Mouse (Mus musculus) neural tube, embryonic 10.5 days (tissue): ENCODE data around the gene Rab40c.

Experiments
- DNase-seq: peaks from one replicate; pipeline ENCODE4 v3.0.0-alpha.2; 2017; ENCODE audit warnings: low spot score; ENCODE audit errors: extremely low spot score

Gene Rab40c

GRCm38 (mm10) chr17:25903061-25903460 lies 16.5 kb downstream of the Rab40c start:
- no peak for DNase-seq

- no peak for DNase-seq
Observed at GRCm38 (mm10) chr17:25900193-25900592, 19.3 kb downstream of the Rab40c start.

GRCm38 (mm10) chr17:25895891-25896290 lies 23.6 kb downstream of the Rab40c start:
- no peak for DNase-seq

GRCm38 (mm10) chr17:25895415-25895814 lies 24.1 kb downstream of the Rab40c start:
- no peak for DNase-seq

- peak; percentile 63 for DNase-seq
Observed at GRCm38 (mm10) chr17:25893975-25894617, 25.4 kb downstream of the Rab40c start.

GRCm38 (mm10) chr17:25888837-25889236 lies 30.7 kb downstream of the Rab40c start:
- DNase-seq, result no peak

GRCm38 (mm10) chr17:25887467-25887866 lies 32.1 kb downstream of the Rab40c start:
- DNase-seq, result no peak

- no peak for DNase-seq
Observed at GRCm38 (mm10) chr17:25886806-25887205, 32.7 kb downstream of the Rab40c start.

GRCm38 (mm10) chr17:25885636-25886035 lies 33.9 kb downstream of the Rab40c start:
- no peak for DNase-seq

- DNase-seq, result no peak
Observed at GRCm38 (mm10) chr17:25883824-25884223, 35.7 kb downstream of the Rab40c start.

- no peak for DNase-seq
Observed at GRCm38 (mm10) chr17:25883268-25883667, 36.3 kb downstream of the Rab40c start.

- peak; percentile 43 for DNase-seq
Observed at GRCm38 (mm10) chr17:25882306-25882705, 37.2 kb downstream of the Rab40c start.

- peak; percentile 68 for DNase-seq
Observed at GRCm38 (mm10) chr17:25881691-25882090, 37.8 kb downstream of the Rab40c start.

GRCm38 (mm10) chr17:25880913-25881641 lies 38.5 kb downstream of the Rab40c start:
- DNase-seq, result peak; percentile 76

GRCm38 (mm10) chr17:25880196-25880910 lies 39.2 kb downstream of the Rab40c start, which contains the start of gene Wfikkn1:
Gene Wfikkn1, minus strand, starts transcription at chr17:25880858.
- peak; percentile 52 for DNase-seq

GRCm38 (mm10) chr17:25879750-25880149 lies 39.8 kb downstream of the Rab40c start:
- DNase-seq, result no peak

GRCm38 (mm10) chr17:25879261-25879660 lies 40.3 kb downstream of the Rab40c start:
- no peak for DNase-seq

GRCm38 (mm10) chr17:25878611-25879180 lies 40.8 kb downstream of the Rab40c start:
- no peak for DNase-seq

GRCm38 (mm10) chr17:25877741-25878610 lies 41.6 kb downstream of the Rab40c start:
- no peak for DNase-seq

GRCm38 (mm10) chr17:25877025-25877424 lies 42.5 kb downstream of the Rab40c start:
- no peak for DNase-seq
